Mouse (Mus musculus): ENCODE measurements around the gene Olfr1352. TPM values are rescaled to one million over a fixed set of nuclear protein-coding genes. Genes with fewer than 3 reads are reported as not detected.
"Not testable (repeated sequence)": the region's sequence is repeated elsewhere in the genome, so short reads cannot be mapped to it uniquely, and the experiment has no call there.

Olfr1352 gene
- polyA plus RNA-seq (2015; fragmentation: Nextera tagmentation; extraction: Ambion mirVana): not detected in 2 replicates

DNA sequence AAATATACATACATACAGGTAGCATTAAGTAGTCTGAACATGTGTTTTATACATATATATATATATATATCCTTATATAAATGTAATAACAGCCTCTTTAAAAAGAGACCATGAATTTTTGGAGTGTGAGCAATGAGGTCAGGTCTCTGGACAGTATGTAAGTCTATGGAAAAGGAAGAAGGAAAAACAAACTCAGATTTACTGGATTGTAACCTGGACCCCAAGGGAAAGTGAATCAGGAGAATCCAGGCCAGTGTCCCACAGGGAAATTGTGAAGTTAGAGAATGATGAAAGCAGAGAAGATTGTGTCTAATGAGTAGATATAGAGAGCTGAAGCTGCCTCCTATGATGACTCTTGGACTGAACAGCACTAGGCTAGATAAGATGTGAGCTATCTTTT lies at the start of gene Olfr1352:
Gene Olfr1352, plus strand, starts transcription at position 301 of the 400 bp plus-strand sequence.
- Histone ChIP-seq H3K4me1 (no peaks in the 10 kb centered on the region), H3K4me3 (no peak within 1 kb of the TSS), H3K36me3 (no peaks in the 10 kb centered on the region), H3K27me3 (no peaks in the 10 kb centered on the region), H3K27ac (no peak within 1 kb of the TSS), H3K9me3 (no peaks in the 10 kb centered on the region; the same call in 1 of the 2 replicates), H3K9ac (no peak within 1 kb of the TSS), H3K4me2 (replicated peaks) (no peak within 1 kb of the TSS)
- no peak for ATAC-seq (ENCODE audit: low FRiP score, low read depth)

GRCm38 (mm10) chr10:78950336-78950735 lies 30.5 kb upstream of the Olfr1352 start, which contains the start of gene Olfr8:
TSS of gene Olfr8 (plus strand) at chr10:78950636.
- WGBS: 84% methylated on average over 1 of the region's 1 CpGs
- H3K4me1 ChIP-seq; H3K27ac ChIP-seq; H3K36me3 ChIP-seq; H3K27me3 ChIP-seq; H3K9ac ChIP-seq; H3K4me3 ChIP-seq; H3K9me3 ChIP-seq; ATAC-seq (ENCODE audit: low FRiP score, low read depth); H3K4me2 ChIP-seq (replicated peaks): not testable (repeated sequence)

GRCm38 (mm10) chr10:78963009-78963408 lies 17.8 kb upstream of the Olfr1352 start, which contains the start of gene Olfr1353:
TSS of gene Olfr1353 (plus strand) at chr10:78963309.
- H3K9me3 ChIP-seq; H3K4me1 ChIP-seq; H3K27me3 ChIP-seq; H3K4me3 ChIP-seq; H3K27ac ChIP-seq; H3K9ac ChIP-seq; H3K36me3 ChIP-seq; H3K4me2 ChIP-seq (replicated peaks); ATAC-seq (ENCODE audit: low FRiP score, low read depth): not testable (repeated sequence)

DNA sequence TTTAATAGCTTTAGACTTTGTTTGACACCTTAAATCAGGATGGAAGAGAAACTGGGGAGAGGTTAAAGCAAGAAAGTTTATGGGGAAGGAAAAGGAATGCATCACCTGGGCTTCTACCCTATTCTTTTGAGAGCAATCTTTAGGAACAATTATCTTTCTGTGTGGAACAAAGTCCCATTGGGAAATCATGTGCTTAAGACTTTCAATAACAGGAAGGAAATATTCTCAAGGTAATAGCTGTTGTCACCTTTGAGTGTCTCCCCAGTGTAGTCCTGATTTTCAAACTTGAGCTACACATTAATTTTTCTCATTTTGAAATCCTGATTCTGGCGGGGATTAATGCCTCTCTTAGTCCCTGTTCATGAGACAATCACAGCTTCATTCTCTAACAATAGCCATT lies 31.3 kb downstream of the Olfr1352 start, which contains the start of gene Olfr1351:
Gene Olfr1351, plus strand, starts transcription at position 301 of the 400 bp plus-strand sequence.
- no peak within 1 kb of the TSS for H3K27ac ChIP-seq
- 71% methylated on average over 1 of the region's 1 CpGs for WGBS
- no peak within 1 kb of the TSS for H3K4me3 ChIP-seq

GRCm38 (mm10) chr10:79028441-79028840 lies 47.6 kb downstream of the Olfr1352 start, which contains the start of gene Olfr57:
TSS of gene Olfr57 (plus strand) at chr10:79028741.
- H3K4me2 ChIP-seq (replicated peaks): no peak within 1 kb of the TSS
- no peaks in the 10 kb centered on the region; the same call in 1 of the 2 replicates for H3K9me3 ChIP-seq
- no peak within 1 kb of the TSS for H3K27ac ChIP-seq
- no peaks in the 10 kb centered on the region for H3K4me1 ChIP-seq
- no peaks in the 10 kb centered on the region for H3K36me3 ChIP-seq
- H3K27me3 ChIP-seq: no peaks in the 10 kb centered on the region
- no peak within 1 kb of the TSS for H3K9ac ChIP-seq
- no peak within 1 kb of the TSS for H3K4me3 ChIP-seq
- no peak for ATAC-seq (ENCODE audit: low FRiP score, low read depth)

More for the DNA sequence above, 31.3 kb downstream of the Olfr1352 start, which contains the start of gene Olfr1351:
- Histone ChIP-seq H3K27me3 (no peaks in the 10 kb centered on the region), H3K36me3 (no peaks in the 10 kb centered on the region), H3K9me3 (no peaks in the 10 kb centered on the region), H3K9ac (no peak within 1 kb of the TSS), H3K4me2 (replicated peaks) (no peak within 1 kb of the TSS), H3K4me1 (no peaks in the 10 kb centered on the region)
- no peak for ATAC-seq (ENCODE audit: low FRiP score, low read depth)

Other genes starting within 250 kb of the Olfr1352 start
- 0.19 and 0.32 TPM in 2 replicates for gene Ccdc105, start 228.0 kb upstream of the Olfr1352 start, polyA plus RNA-seq (2015; fragmentation: Nextera tagmentation; extraction: Ambion mirVana)
- gene Slc1a6, start 200.6 kb upstream of the Olfr1352 start, polyA plus RNA-seq (2015; fragmentation: Nextera tagmentation; extraction: Ambion mirVana): 2.3 and 3.0 TPM in 2 replicates
- gene Olfr1356, start 128.9 kb upstream of the Olfr1352 start, polyA plus RNA-seq (2015; fragmentation: Nextera tagmentation; extraction: Ambion mirVana): not detected in 2 replicates
- not detected in 2 replicates for gene Olfr1355, start 105.5 kb upstream of the Olfr1352 start, polyA plus RNA-seq (2015; fragmentation: Nextera tagmentation; extraction: Ambion mirVana)
- gene Olfr1354, start 67.9 kb upstream of the Olfr1352 start, polyA plus RNA-seq (2015; fragmentation: Nextera tagmentation; extraction: Ambion mirVana): not detected in 2 replicates
- not detected in 2 replicates for gene Olfr8, start 30.4 kb upstream of the Olfr1352 start, polyA plus RNA-seq (2015; fragmentation: Nextera tagmentation; extraction: Ambion mirVana)
- not detected in 2 replicates for gene Olfr1353, start 17.7 kb upstream of the Olfr1352 start, polyA plus RNA-seq (2015; fragmentation: Nextera tagmentation; extraction: Ambion mirVana)
- gene Olfr1351, start 31.4 kb downstream of the Olfr1352 start, polyA plus RNA-seq (2015; fragmentation: Nextera tagmentation; extraction: Ambion mirVana): not detected in 2 replicates
- gene Olfr57, start 47.7 kb downstream of the Olfr1352 start, polyA plus RNA-seq (2015; fragmentation: Nextera tagmentation; extraction: Ambion mirVana): 0.27 TPM in 1 of 2 replicates, not detected in the other
- 45.0 and 45.9 TPM in 2 replicates for gene 2610008E11Rik, start 116.5 kb downstream of the Olfr1352 start, polyA plus RNA-seq (2015; fragmentation: Nextera tagmentation; extraction: Ambion mirVana)
- gene Vmn2r80, start 167.7 kb downstream of the Olfr1352 start, polyA plus RNA-seq (2015; fragmentation: Nextera tagmentation; extraction: Ambion mirVana): not detected in 2 replicates

Data from limb, embryonic 13.5 days (tissue).